Mouse (Mus musculus): ENCODE results near the gene Pcdh19. TPM values are rescaled to one million over a fixed set of nuclear protein-coding genes. Genes with fewer than 3 reads are reported as not detected.

Gene Pcdh19
- polyA plus RNA-seq, 1 experiment from 2014 or later: 3.5 TPM

- no peak for ATAC-seq (ENCODE audit: insufficient number of reproducible peaks, insufficient read depth, low FRiP score, low TSS enrichment, low read depth)
- H3K9me3 ChIP-seq: no peaks in the 10 kb centered on the region
- peak overlapping the region; percentile 75 for H3K4me2 ChIP-seq
- 0 out of 2 replicates have a peak, but pooled peaks cover 5% of the 10 kb centered on the region for H3K4me1 ChIP-seq (replicated peaks)
- 11% methylated on average over 11 of the region's 11 CpGs for WGBS
- H3K4me3 ChIP-seq (replicated peaks): peak overlapping the region; percentile 27
- no peaks in the 10 kb centered on the region for H3K36me3 ChIP-seq
- H3K27ac ChIP-seq: no peak overlapping the region
- no peak overlapping the region for H3K9ac ChIP-seq (replicated peaks)
- H3K27me3 ChIP-seq: peaks cover 65% of the 10 kb centered on the region
Measured at GRCm38 (mm10) chrX:133690822-133691221, 2.0 kb upstream of the Pcdh19 start.

- no peaks in the 10 kb centered on the region for H3K9me3 ChIP-seq
- 0 out of 2 replicates have a peak overlapping the region, but pooled peaks have one; percentile 27 for H3K9ac ChIP-seq (replicated peaks)
- 0 out of 2 replicates have a peak, but pooled peaks cover 5% of the 10 kb centered on the region for H3K4me1 ChIP-seq (replicated peaks)
- no peak for ATAC-seq (ENCODE audit: insufficient number of reproducible peaks, insufficient read depth, low FRiP score, low TSS enrichment, low read depth)
- H3K4me2 ChIP-seq: peak overlapping the region; percentile 75
- 24% methylated on average over 35 of the region's 35 CpGs for WGBS
- no peak overlapping the region for H3K27ac ChIP-seq
- no peaks in the 10 kb centered on the region for H3K36me3 ChIP-seq
- peaks cover 73% of the 10 kb centered on the region for H3K27me3 ChIP-seq
- peak overlapping the region; percentile 53 for H3K4me3 ChIP-seq (replicated peaks)
Measured at GRCm38 (mm10) chrX:133689576-133690250, 926 bp upstream of the Pcdh19 start.

- Histone ChIP-seq H3K4me1 (replicated peaks) (0 out of 2 replicates have a peak, but pooled peaks cover 5% of the 10 kb centered on the region), H3K9me3 (no peaks in the 10 kb centered on the region), H3K27me3 (peaks cover 75% of the 10 kb centered on the region), H3K36me3 (no peaks in the 10 kb centered on the region), H3K9ac (replicated peaks) (peak overlapping the region; percentile 44; the same call in 1 of the 2 replicates), H3K27ac (peak overlapping the region; percentile 53; the same call in 1 of the 2 replicates), H3K4me3 (replicated peaks) (peak overlapping the region; percentile 53), H3K4me2 (peak overlapping the region; percentile 75)
- WGBS: 15% methylated on average over 31 of the region's 31 CpGs
- ATAC-seq (ENCODE audit: insufficient number of reproducible peaks, insufficient read depth, low FRiP score, low TSS enrichment, low read depth): no peak
Measured at GRCm38 (mm10) chrX:133688156-133688555, 631 bp downstream of the Pcdh19 start.

GRCm38 (mm10) chrX:133687666-133688151 lies 1.1 kb downstream of the Pcdh19 start:
- WGBS: 19% methylated on average over 37 of the region's 37 CpGs
- peaks cover 78% of the 10 kb centered on the region for H3K27me3 ChIP-seq
- no peak for ATAC-seq (ENCODE audit: insufficient number of reproducible peaks, insufficient read depth, low FRiP score, low TSS enrichment, low read depth)
- peak overlapping the region; percentile 75 for H3K4me2 ChIP-seq
- peak overlapping the region; percentile 44; the same call in 1 of the 2 replicates for H3K9ac ChIP-seq (replicated peaks)
- no peaks in the 10 kb centered on the region for H3K36me3 ChIP-seq
- 0 out of 2 replicates have a peak, but pooled peaks cover 5% of the 10 kb centered on the region for H3K4me1 ChIP-seq (replicated peaks)
- no peaks in the 10 kb centered on the region for H3K9me3 ChIP-seq
- peak overlapping the region; percentile 53 for H3K4me3 ChIP-seq (replicated peaks)
- H3K27ac ChIP-seq: no peak overlapping the region

GRCm38 (mm10) chrX:133686533-133687311 lies 2.1 kb downstream of the Pcdh19 start:
- Histone ChIP-seq H3K4me3 (replicated peaks) (peak overlapping the region; percentile 53), H3K27ac (no peak overlapping the region), H3K9me3 (no peaks in the 10 kb centered on the region), H3K4me2 (peak overlapping the region; percentile 75), H3K4me1 (replicated peaks) (0 out of 2 replicates have a peak, but pooled peaks cover 5% of the 10 kb centered on the region), H3K27me3 (peaks cover 85% of the 10 kb centered on the region), H3K9ac (replicated peaks) (0 out of 2 replicates have a peak overlapping the region, but pooled peaks have one; percentile 44), H3K36me3 (no peaks in the 10 kb centered on the region)
- 19% methylated on average over 50 of the region's 55 CpGs for WGBS
- no peak for ATAC-seq (ENCODE audit: insufficient number of reproducible peaks, insufficient read depth, low FRiP score, low TSS enrichment, low read depth)

- Histone ChIP-seq H3K4me1 (replicated peaks) (0 out of 2 replicates have a peak, but pooled peaks cover 5% of the 10 kb centered on the region), H3K27me3 (peaks cover 87% of the 10 kb centered on the region), H3K27ac (no peak overlapping the region), H3K9me3 (no peaks in the 10 kb centered on the region), H3K4me2 (peak overlapping the region; percentile 75), H3K36me3 (no peaks in the 10 kb centered on the region), H3K4me3 (replicated peaks) (0 out of 2 replicates have a peak overlapping the region, but pooled peaks have one; percentile 53), H3K9ac (replicated peaks) (no peak overlapping the region)
- ATAC-seq (ENCODE audit: insufficient number of reproducible peaks, insufficient read depth, low FRiP score, low TSS enrichment, low read depth): no peak
- 34% methylated on average over 12 of the region's 12 CpGs for WGBS
Measured at GRCm38 (mm10) chrX:133685572-133685971, 3.2 kb downstream of the Pcdh19 start.

- Histone ChIP-seq H3K9ac (replicated peaks) (no peak overlapping the region), H3K9me3 (no peaks in the 10 kb centered on the region), H3K27ac (no peak overlapping the region), H3K27me3 (peaks cover 75% of the 10 kb centered on the region), H3K4me1 (replicated peaks) (0 out of 2 replicates have a peak, but pooled peaks cover 5% of the 10 kb centered on the region), H3K4me2 (peak overlapping the region; percentile 17; the same call in 1 of the 2 replicates), H3K4me3 (replicated peaks) (no peak overlapping the region), H3K36me3 (no peaks in the 10 kb centered on the region)
- WGBS: 41% methylated on average over 3 of the region's 3 CpGs
- no peak for ATAC-seq (ENCODE audit: insufficient number of reproducible peaks, insufficient read depth, low FRiP score, low TSS enrichment, low read depth)
Measured at GRCm38 (mm10) chrX:133683961-133684360, 4.8 kb downstream of the Pcdh19 start.

- Histone ChIP-seq H3K36me3 (no peaks in the 10 kb centered on the region), H3K4me2 (no peak overlapping the region), H3K4me3 (replicated peaks) (no peak overlapping the region), H3K27me3 (peaks cover 20% of the 10 kb centered on the region), H3K27ac (no peak overlapping the region), H3K9ac (replicated peaks) (no peak overlapping the region), H3K9me3 (no peaks in the 10 kb centered on the region), H3K4me1 (replicated peaks) (no peaks in the 10 kb centered on the region)
- 12% methylated on average over 2 of the region's 2 CpGs for WGBS
- ATAC-seq (ENCODE audit: insufficient number of reproducible peaks, insufficient read depth, low FRiP score, low TSS enrichment, low read depth): no peak
Measured at GRCm38 (mm10) chrX:133675121-133675520, 13.7 kb downstream of the Pcdh19 start.

- H3K4me3 ChIP-seq (replicated peaks): no peak overlapping the region
- H3K36me3 ChIP-seq: no peaks in the 10 kb centered on the region
- H3K4me1 ChIP-seq (replicated peaks): no peaks in the 10 kb centered on the region
- H3K27ac ChIP-seq: no peak overlapping the region
- H3K27me3 ChIP-seq: peaks cover 20% of the 10 kb centered on the region
- no peak overlapping the region for H3K9ac ChIP-seq (replicated peaks)
- no peak overlapping the region for H3K4me2 ChIP-seq
- no peak for ATAC-seq (ENCODE audit: insufficient number of reproducible peaks, insufficient read depth, low FRiP score, low TSS enrichment, low read depth)
- H3K9me3 ChIP-seq: no peaks in the 10 kb centered on the region
- 43% methylated on average over 3 of the region's 3 CpGs for WGBS
Measured at GRCm38 (mm10) chrX:133673796-133674195, 15.0 kb downstream of the Pcdh19 start.

GRCm38 (mm10) chrX:133660111-133660510 lies 28.7 kb downstream of the Pcdh19 start:
- Histone ChIP-seq H3K9ac (replicated peaks) (no peak overlapping the region), H3K9me3 (no peaks in the 10 kb centered on the region), H3K36me3 (no peaks in the 10 kb centered on the region), H3K4me1 (replicated peaks) (no peaks in the 10 kb centered on the region), H3K4me3 (replicated peaks) (no peak overlapping the region), H3K4me2 (no peak overlapping the region), H3K27me3 (peaks cover 15% of the 10 kb centered on the region), H3K27ac (no peak overlapping the region)
- 65% methylated on average over 5 of the region's 5 CpGs for WGBS
- ATAC-seq (ENCODE audit: insufficient number of reproducible peaks, insufficient read depth, low FRiP score, low TSS enrichment, low read depth): no peak

Measured in limb, embryonic 12.5 days (tissue).